In genomic region chr16:55321542-55322514, GRCm38 (mm10) we compare ENCODE assay signal across 9 mouse cellular contexts. TPM values are rescaled to one million over a fixed set of nuclear protein-coding genes. Genes with fewer than 3 reads are reported as not detected.
DNase-seq lines count a peak whose midpoint lies in the region; ATAC-seq and TF ChIP-seq lines count a peak whose summit lies in the region.
"Had no signal": no experiment of that assay in that cellular context is flagged by ENCODE, and none has a peak within 500 bp of the region (broad histone marks: within the 10 kb centered on the region; RNA-seq: fewer than 3 reads in every experiment).

No protein-coding gene starts in this region.

- peak; percentile 65; the same call in 1 of the 2 replicates for ATAC-seq in lung, embryonic 14.5 days (ENCODE audit: insufficient read depth)
- ATAC-seq in hindbrain, embryonic 15.5 days (ENCODE audit: low FRiP score, low read depth), result peak; percentile 90; the same call in 1 of the 2 replicates
- peak; percentile 83; the same call in 1 of the 2 replicates for ATAC-seq in lung, embryonic 15.5 days (ENCODE audit: borderline replicate concordance, extremely low read depth, low FRiP score, low TSS enrichment)
- ATAC-seq in megakaryocyte progenitor cell, adult 5-6 weeks (replicated peaks; ENCODE audit: poor library complexity), result no peak
- ATAC-seq in heart, embryonic 11.5 days (replicated peaks; ENCODE audit: insufficient number of reproducible peaks, low FRiP score, low TSS enrichment), result no peak

- DNase-seq in lung, embryonic 14.5 days, result peak; percentile 55
- DNase-seq in lung, adult 2 months, result no peak
- peak; percentile 6 for DNase-seq in retina, postnatal 7 days (ENCODE audit: low read depth, low spot score)
- DNase-seq in adrenal gland, adult 2 months, result no peak

- no peaks in the 10 kb centered on the region for H3K27me3 ChIP-seq in lung, embryonic 14.5 days (ENCODE audit: insufficient read depth, low read length)
- H3K27me3 ChIP-seq in hindbrain, embryonic 15.5 days, result no peaks in the 10 kb centered on the region
- H3K27me3 ChIP-seq in lung, embryonic 15.5 days, result no peaks in the 10 kb centered on the region
- H3K27me3 ChIP-seq in heart, embryonic 11.5 days (ENCODE audit: control insufficient read depth, insufficient read depth, low read length), result no peaks in the 10 kb centered on the region
- H3K27me3 ChIP-seq: megakaryocyte, embryonic 14.5 days had no signal

- H3K4me1 ChIP-seq in lung, embryonic 14.5 days (ENCODE audit: insufficient read depth), result no peaks in the 10 kb centered on the region
- no peaks in the 10 kb centered on the region for H3K4me1 ChIP-seq in lung, adult 2 months (ENCODE audit: control insufficient read depth, insufficient read depth, low read length)
- H3K4me1 ChIP-seq in hindbrain, embryonic 15.5 days (replicated peaks), result peaks cover 4% of the 10 kb centered on the region; the same call in 1 of the 2 replicates
- 0 out of 2 replicates have a peak, but pooled peaks cover 3% of the 10 kb centered on the region for H3K4me1 ChIP-seq in lung, embryonic 15.5 days
- H3K4me1 ChIP-seq in heart, embryonic 11.5 days (ENCODE audit: control insufficient read depth, insufficient read depth, low read length), result no peaks in the 10 kb centered on the region
- H3K4me1 ChIP-seq: megakaryocyte, embryonic 14.5 days had no signal

- no peak overlapping the region for H3K4me2 ChIP-seq in lung, embryonic 14.5 days
- H3K4me2 ChIP-seq in hindbrain, embryonic 15.5 days, result no peak overlapping the region
- no peak overlapping the region for H3K4me2 ChIP-seq in lung, embryonic 15.5 days
- no peak overlapping the region for H3K4me2 ChIP-seq in heart, embryonic 11.5 days

- TF ChIP-seq POLR2A in lung, adult 2 months (IDR thresholded peaks at IDR 0.05; ENCODE audit: borderline replicate concordance, extremely low read depth, low read depth, low read length), result no peak

- TF ChIP-seq CTCF in lung, embryonic 14.5 days (IDR thresholded peaks at IDR 0.05; ENCODE audit: low read depth), result no peak
- no peak for TF ChIP-seq CTCF in lung, adult 2 months (IDR thresholded peaks at IDR 0.05; ENCODE audit: insufficient read depth, low read length)

- WGBS in lung, embryonic 14.5 days, result 48% methylated on average over 8 of the region's 8 CpGs
- 58% methylated on average over 8 of the region's 8 CpGs for WGBS in lung, adult 2 months
- WGBS in hindbrain, embryonic 15.5 days, result 50% methylated on average over 8 of the region's 8 CpGs
- WGBS in lung, embryonic 15.5 days, result 46% methylated on average over 8 of the region's 8 CpGs
- WGBS in heart, embryonic 11.5 days (ENCODE audit: insufficient replicate concordance), result 62% methylated on average over 7 of the region's 8 CpGs

- H3K9me3 ChIP-seq in lung, embryonic 14.5 days (ENCODE audit: low read depth, low read length), result no peaks in the 10 kb centered on the region
- no peaks in the 10 kb centered on the region for H3K9me3 ChIP-seq in hindbrain, embryonic 15.5 days
- no peaks in the 10 kb centered on the region for H3K9me3 ChIP-seq in lung, embryonic 15.5 days
- H3K9me3 ChIP-seq in heart, embryonic 11.5 days (replicated peaks; ENCODE audit: control insufficient read depth, low read length), result no peaks in the 10 kb centered on the region
- H3K9me3 ChIP-seq: megakaryocyte, embryonic 14.5 days had no signal

- H3K27ac ChIP-seq in lung, embryonic 14.5 days (ENCODE audit: low read depth), result no peak overlapping the region
- no peak overlapping the region for H3K27ac ChIP-seq in hindbrain, embryonic 15.5 days (replicated peaks)
- H3K27ac ChIP-seq in lung, embryonic 15.5 days, result no peak overlapping the region
- no peak overlapping the region for H3K27ac ChIP-seq in heart, embryonic 11.5 days (ENCODE audit: low read depth, low read length)

- H3K9ac ChIP-seq in lung, embryonic 14.5 days, result no peak overlapping the region
- no peak overlapping the region for H3K9ac ChIP-seq in hindbrain, embryonic 15.5 days
- H3K9ac ChIP-seq in lung, embryonic 15.5 days, result no peak overlapping the region
- H3K9ac ChIP-seq in heart, embryonic 11.5 days (ENCODE audit: low read depth, low read length), result no peak overlapping the region

- H3K4me3 ChIP-seq in lung, embryonic 14.5 days (ENCODE audit: low read depth, low read length), result no peak overlapping the region
- H3K4me3 ChIP-seq in lung, adult 2 months (replicated peaks; ENCODE audit: extremely low read depth, low read depth, low read length), result no peak overlapping the region
- H3K4me3 ChIP-seq in hindbrain, embryonic 15.5 days, result no peak overlapping the region
- H3K4me3 ChIP-seq in lung, embryonic 15.5 days, result no peak overlapping the region
- no peak overlapping the region for H3K4me3 ChIP-seq in heart, embryonic 11.5 days (ENCODE audit: low read depth, low read length)
- H3K4me3 ChIP-seq: megakaryocyte, embryonic 14.5 days had no signal

- H3K36me3 ChIP-seq in lung, embryonic 14.5 days (ENCODE audit: insufficient read depth), result no peaks in the 10 kb centered on the region
- no peaks in the 10 kb centered on the region for H3K36me3 ChIP-seq in hindbrain, embryonic 15.5 days
- no peaks in the 10 kb centered on the region for H3K36me3 ChIP-seq in lung, embryonic 15.5 days
- no peaks in the 10 kb centered on the region for H3K36me3 ChIP-seq in heart, embryonic 11.5 days (ENCODE audit: control insufficient read depth, insufficient read depth, low read length)

RNA-seq across cellular contexts. Expression of gene Zpld1, which starts 24.0 kb away (rescaled TPM):
- polyA plus RNA-seq in lung, embryonic 14.5 days (2014; fragmentation: Nextera tagmentation; extraction: Ambion mirVana), result 0.20 TPM in 1 of 2 replicates, not detected in the other
- polyA plus RNA-seq in lung, adult 2 months (2012; rRNA removed), result 0.07 and 0.11 TPM in 2 replicates
- 0.39 and 0.89 TPM in 2 replicates for polyA plus RNA-seq in hindbrain, embryonic 15.5 days (2015; fragmentation: Nextera tagmentation; extraction: Ambion mirVana)
- 0.19 and 0.21 TPM in 2 replicates for polyA plus RNA-seq in lung, embryonic 15.5 days (2015; fragmentation: Nextera tagmentation; extraction: Ambion mirVana)
- total RNA-seq in megakaryocyte progenitor cell, adult 5-6 weeks (2015), result not detected in 2 replicates
- total RNA-seq in megakaryocyte progenitor cell, adult 5-6 weeks (2017), result not detected in 2 replicates
- 0.06 TPM in 1 of 2 replicates, not detected in the other for polyA plus RNA-seq in heart, embryonic 11.5 days (2014; fragmentation: Nextera tagmentation; extraction: Ambion mirVana)
- total RNA-seq in adrenal gland, adult 2 months (2021), result not detected
- polyA plus RNA-seq in adrenal gland, adult 2 months (2012; rRNA removed), result not detected in 2 replicates

Comparison
In these comparisons a context has a peak if more than half of its experiments do, and no peak if none do; other contexts are left out.
1. DNase-seq: peak in lung, embryonic 14.5 days (single experiment) and retina, postnatal 7 days (single experiment); none in lung, adult 2 months (single experiment) and adrenal gland, adult 2 months (single experiment).
2. ATAC-seq: peak in lung, embryonic 14.5 days (single experiment), hindbrain, embryonic 15.5 days (single experiment) and lung, embryonic 15.5 days (single experiment); none in megakaryocyte progenitor cell, adult 5-6 weeks (single experiment) and heart, embryonic 11.5 days (single experiment).